Mouse (Mus musculus): ENCODE results near the gene Lrrk1.

DNA sequence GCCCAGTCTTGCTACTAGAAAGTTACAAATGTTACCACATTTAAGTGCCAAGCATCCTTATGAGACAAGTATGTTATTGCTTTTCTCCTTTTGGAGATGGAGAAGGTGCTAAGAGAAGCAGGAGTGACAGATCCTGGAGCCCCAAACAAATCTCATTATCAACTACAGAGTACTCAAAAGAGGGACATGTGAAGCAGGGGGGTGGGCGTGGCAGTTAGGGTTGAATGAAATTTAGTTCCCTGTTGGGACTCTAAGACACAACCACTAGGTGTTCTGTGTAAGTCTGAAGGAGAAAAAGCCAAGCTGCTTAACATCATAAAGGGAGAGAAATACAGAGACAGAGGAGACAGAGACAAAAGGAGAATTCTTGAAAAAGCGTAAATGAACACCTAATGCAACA, 60.6 kb downstream of the Lrrk1 start:
- no peak for TF ChIP-seq CTCF (IDR thresholded peaks at IDR 0.05; ENCODE audit: borderline replicate concordance, insufficient read depth, low read length)
- TF ChIP-seq POLR2A (IDR thresholded peaks at IDR 0.05; ENCODE audit: low read depth, low read length): no peak
